Mouse (Mus musculus) layer of hippocampus, postnatal 10 days (tissue): Measurements from ENCODE around the gene Cadm1. TPM values are rescaled to one million over a fixed set of nuclear protein-coding genes. Genes with fewer than 3 reads are reported as not detected.

ENCODE experiments used
- DNase-seq, 2 experiments: peaks; one replicate each; pipeline ENCODE4 v3.0.0; 2021; ENCODE audit warnings: low spot score in 2 of 2
- total RNA-seq, 2 experiments: library from RNA; stranded (reverse); gene quantifications; 2 replicates each; pipeline ENCODE4 v1.2.3; 2021

Gene Cadm1
- total RNA-seq, 2 experiments from 2014 or later, result 300 to 315 TPM

DNA sequence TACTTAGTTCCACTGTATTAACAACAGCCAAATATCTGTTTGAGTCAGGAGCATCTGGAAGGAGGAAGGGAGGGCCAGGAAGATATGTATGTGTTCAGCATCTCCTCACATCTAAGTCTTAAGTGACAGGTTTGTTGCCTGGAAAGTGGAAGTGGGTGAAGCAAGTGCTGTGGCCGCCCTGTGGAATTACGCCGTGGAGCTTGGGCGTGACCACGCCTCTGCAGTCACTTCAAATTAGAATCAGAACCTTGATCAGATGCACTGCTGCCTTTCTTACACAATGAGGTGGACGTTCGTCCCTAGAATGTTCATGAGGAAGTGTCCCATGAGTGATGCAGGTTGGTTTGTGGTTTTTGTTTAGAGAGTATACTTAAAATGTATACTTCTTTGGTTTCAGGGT, 131.6 kb downstream of the Cadm1 start:
- no peak for DNase-seq

GRCm38 (mm10) chr9:47669206-47669605, 139.2 kb downstream of the Cadm1 start:
- DNase-seq, result no peak

- no peak for DNase-seq
These were observed 141.6 kb downstream of the Cadm1 start for GRCm38 (mm10) chr9:47671617-47672016.

GRCm38 (mm10) chr9:47674766-47675713, 145.1 kb downstream of the Cadm1 start:
- DNase-seq, result no peak

GRCm38 (mm10) chr9:47686881-47687280, 156.9 kb downstream of the Cadm1 start:
- DNase-seq, result no peak

DNA sequence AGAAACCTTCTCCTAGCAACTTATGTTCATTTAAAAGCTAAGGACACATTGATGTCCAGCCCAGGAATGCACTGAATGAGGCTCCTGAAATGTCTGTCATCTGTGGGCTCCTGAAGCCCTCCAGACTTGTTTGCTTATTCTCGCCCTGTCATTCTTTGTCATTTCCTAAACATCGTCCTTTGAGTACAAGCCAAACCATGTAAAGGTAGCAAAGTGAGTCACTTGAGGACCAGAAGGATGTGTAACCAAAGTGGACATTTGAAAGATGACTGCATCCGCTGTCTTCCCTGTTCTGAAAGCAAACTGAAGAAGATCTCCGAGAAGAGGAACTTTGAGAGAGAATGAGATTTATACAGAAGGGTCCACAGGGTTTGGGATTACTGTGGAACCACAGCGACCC, 157.6 kb downstream of the Cadm1 start:
- DNase-seq, result no peak

DNA sequence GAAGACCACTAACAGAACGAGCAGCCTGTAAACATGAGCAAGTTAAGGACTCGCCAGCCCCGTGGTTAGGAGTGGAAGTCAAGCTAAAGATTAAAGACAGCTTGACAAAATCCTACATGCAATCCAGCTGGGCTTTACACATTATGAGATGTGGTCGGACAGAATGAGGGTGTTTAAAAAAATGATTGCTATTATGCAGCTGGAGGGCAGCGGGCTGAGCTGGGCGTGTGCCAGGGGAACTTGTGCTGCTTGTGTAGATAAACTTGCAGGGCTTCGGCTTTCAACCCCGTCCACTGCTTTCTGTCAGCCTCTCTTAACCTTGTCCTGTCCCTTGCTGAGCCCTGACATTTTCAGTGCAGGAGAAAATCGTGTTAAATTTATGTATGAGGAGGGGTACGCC, 158.3 kb downstream of the Cadm1 start:
- no peak for DNase-seq

DNA sequence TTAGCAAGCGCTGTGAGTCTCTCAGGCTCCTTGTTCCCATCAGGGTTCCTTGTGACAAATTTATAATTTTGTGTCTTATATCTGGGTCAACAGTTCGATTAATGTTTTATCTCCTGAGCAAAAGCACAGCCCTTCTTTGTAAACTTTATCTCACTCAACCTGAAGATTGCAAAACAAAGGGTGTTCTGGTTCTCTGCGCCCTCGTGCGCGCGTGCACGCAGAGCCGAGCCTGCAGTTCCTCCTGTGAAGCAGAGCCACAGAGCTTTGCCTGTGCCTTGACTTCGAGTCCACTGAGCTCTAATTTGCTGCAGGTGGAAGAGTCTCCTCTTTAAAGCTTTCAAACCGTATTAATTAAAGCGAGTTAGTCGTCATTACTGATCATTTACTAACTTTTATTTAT, 162.9 kb downstream of the Cadm1 start:
- DNase-seq, result no peak

DNA sequence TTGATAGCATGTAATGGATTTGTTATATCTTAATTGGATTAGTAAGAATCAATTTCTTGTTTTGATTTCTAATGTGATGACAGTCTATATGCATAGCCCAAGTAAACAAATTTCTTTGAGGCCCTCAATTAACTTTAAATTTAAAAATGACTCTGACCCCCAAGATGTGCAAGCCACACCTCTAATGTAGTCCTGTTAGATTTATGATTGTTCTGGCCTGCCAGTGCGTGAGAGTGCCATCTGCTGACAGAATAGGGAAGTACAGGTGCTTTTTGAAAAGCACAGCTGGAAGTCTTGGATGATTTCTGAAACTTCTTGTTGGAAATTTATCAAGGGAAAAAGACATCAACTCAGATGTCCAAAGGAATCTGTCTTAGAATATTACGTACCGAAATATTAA, 169.1 kb downstream of the Cadm1 start:
- peak; percentile 65 to 75 for DNase-seq

GRCm38 (mm10) chr9:47700021-47700420, 170.0 kb downstream of the Cadm1 start:
- DNase-seq, result no peak

DNA sequence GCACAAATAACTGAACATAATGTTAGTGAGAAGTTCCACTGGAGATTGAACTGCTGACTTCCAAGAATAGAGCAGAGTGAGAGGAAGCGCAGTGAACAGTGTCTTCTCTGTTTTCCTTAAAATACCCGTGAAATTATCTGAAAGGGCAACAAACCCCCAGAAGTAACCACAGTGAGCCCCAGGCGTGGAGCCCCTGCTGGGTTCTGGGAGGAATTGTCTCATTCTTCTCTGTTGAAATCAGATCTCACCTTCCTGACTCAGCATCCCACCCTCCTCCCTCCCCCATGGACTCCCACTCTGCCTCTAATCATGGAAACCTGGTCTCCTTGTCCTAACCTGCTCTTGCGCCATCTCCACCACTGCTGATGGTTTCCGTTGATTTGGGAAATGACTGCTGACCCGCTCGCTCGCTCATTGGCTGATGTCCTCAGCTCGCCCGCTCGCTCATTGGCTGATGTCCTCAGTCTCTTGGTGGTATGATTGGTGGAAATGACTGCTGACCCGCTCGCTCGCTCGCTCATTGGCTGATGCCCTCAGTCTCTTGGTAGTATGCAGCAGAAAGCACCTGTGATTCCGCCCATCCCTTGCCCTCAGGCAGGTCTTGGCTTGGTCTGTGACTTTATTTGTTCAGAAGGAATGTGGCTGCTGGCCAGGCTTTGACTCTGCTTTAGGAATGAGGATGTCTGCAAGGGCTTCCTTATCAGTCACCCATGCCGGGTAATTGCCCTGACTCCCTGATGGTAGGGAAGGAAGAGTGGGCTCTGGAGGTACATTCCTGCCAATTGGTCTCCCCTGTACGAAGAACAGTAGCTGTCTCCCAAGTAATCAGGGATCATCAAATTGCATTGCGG, 173.3 kb downstream of the Cadm1 start:
- no peak for DNase-seq

GRCm38 (mm10) chr9:47706341-47706740, 176.4 kb downstream of the Cadm1 start:
- no peak for DNase-seq

- DNase-seq, result no peak
These were observed 177.4 kb downstream of the Cadm1 start for GRCm38 (mm10) chr9:47707326-47707725.

- peak; percentile 83 to 86 for DNase-seq
These were observed 178.3 kb downstream of the Cadm1 start for GRCm38 (mm10) chr9:47708299-47708698.

DNA sequence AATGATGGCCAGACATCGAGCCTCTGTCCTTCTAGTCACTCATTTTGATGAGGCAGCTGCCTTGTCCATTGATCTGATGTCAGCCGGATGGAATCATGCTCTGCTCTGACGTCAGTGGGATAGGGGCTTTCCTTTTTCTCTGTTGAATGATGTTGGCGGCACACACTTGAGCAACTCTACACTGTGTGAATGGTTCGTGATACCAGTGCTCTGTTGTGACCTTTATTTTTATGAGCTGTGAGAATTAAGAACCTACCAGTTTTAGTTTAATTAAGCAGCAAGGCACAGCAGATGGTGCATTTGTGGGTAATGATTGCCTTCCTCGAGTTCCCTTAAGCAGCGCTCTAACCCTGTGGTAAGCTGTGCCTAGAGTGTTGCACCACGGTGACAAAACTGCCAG, 181.0 kb downstream of the Cadm1 start:
- no peak for DNase-seq

DNA sequence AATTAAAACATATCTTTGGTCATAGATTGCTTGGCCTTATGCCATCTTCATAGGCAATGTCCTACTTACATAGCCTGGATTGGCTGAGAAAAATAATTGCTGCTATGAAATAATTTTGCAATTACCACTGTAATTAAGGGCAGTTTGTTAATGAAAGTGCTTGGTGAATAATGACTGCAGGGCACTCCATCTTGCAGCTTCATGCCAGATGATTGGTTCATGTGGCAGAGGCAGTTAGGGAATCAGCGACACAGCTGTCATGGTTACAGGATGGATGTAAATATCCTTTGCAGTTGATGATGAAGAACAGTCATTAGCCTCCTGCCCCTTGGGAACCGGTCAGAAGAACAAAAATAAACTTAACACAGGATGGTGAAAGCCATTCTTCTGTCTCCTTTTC, 184.6 kb downstream of the Cadm1 start:
- DNase-seq, result no peak

DNA sequence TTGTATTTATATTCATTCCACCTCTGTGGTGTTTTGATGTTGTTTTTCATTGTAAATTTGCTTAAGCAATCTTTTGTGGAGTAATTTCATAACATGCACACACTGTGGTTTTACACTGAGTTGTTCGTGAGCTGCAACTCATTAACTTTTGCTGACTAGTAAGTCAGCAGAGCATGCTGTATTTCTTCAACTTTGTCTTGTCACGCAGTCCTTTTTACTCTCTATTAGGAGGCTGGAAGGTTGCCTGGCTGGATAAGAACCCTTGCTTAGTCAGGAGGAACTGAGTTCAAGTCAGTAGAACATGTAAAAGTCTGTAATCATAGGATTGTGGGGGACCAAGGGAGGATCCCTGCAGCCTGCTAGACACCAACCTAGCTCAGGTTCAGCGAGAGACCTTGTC, 185.4 kb downstream of the Cadm1 start:
- DNase-seq, result no peak

DNA sequence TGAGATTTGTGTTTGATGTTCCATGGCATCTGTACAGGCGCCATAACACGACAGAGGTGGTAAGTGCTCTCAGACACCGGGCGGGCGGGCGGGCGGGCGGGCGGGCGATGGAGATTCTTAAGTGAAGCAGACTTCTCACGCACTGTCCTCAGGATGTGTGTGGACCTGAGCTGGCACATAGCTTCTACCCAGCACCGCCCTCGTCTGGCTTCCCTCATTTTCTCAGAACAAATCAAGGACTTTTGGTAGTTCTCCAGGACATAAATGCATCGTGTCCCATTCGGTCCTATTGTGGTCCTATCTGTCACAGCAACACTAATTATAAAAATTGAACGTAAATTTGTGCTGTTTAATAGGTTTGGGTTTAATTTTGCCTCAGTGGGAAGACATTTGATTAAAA, 186.9 kb downstream of the Cadm1 start:
- no peak for DNase-seq

DNA sequence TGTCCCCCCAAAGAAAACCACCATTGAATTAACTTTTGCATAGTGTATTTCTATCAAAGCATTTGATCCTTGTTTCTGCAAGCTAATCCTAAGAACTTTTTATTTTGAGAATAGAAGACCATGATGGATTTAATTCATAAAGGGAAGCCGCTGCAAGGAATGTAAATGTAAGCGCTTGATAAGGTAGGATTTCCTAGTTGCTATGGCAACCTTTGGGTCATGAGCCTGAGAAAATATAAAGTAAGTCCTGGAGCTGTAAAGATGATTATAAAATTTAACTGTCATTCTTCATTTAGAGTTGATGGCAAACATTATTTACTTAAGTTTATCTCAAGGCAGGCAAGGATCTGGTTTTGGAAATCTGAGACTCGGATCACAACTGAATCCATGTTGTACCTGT, 197.6 kb downstream of the Cadm1 start:
- no peak for DNase-seq

- DNase-seq, result no peak
These were observed 198.9 kb downstream of the Cadm1 start for GRCm38 (mm10) chr9:47728852-47729251.

GRCm38 (mm10) chr9:47730247-47730646, 200.3 kb downstream of the Cadm1 start:
- no peak for DNase-seq

DNA sequence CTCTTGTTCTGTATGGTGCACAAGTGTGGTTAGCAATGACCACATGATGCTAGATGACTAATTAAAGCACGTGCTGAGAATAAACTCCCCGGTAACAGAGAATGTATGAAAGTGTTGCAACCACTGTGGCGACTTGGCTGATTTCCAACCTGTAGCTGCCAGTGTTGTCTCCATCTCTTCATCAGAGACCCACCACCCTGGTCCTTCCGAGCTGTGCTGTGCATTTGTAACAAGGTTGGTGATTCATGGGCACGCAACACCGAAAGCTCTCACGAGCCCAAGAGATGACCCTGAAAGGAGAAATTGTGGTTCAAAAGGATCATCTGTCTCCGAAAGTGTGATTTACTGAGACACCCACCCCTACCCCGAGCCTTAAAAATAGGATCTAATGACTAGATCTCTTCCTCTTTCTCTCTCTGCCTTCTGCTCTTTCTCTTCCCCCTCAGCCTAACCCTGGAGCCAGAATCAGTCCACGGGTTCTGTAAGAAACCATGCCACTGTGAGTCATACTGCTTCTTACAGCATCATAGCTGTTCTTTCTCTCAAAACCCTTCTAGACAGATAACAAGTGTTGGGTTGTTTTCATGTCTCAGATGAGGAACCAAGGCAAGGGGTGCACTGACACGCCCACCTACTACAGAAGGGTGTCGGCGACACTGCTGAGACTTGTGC, 203.9 kb downstream of the Cadm1 start:
- no peak for DNase-seq
